Mouse (Mus musculus) left cerebral cortex, postnatal 4 days (tissue): Measurements from ENCODE around the gene Dnajc24. TPM values are rescaled to one million over a fixed set of nuclear protein-coding genes. Genes with fewer than 3 reads are reported as not detected.

Experiments
- microRNA-seq: library from miRNA; unstranded; fragments of <30 nt; microRNA quantifications from one replicate; pipeline ENCODE4 v1.2.0, GENCODE M21; 2022
- total RNA-seq, 2 experiments: library from RNA; stranded (reverse); gene quantifications; 2 replicates each; pipeline ENCODE4 v1.2.3; 2021

Dnajc24 gene
- total RNA-seq, 2 experiments from 2014 or later: 23.3 to 27.1 TPM

Small RNAs within 50 kb of the gene (microRNA-seq; reads per million reads assigned to microRNA genes)
- gene Gm22002: not detected

Other genes starting within 250 kb of the Dnajc24 start
- 10 to 100 TPM; 24.0 to 30.5 TPM for gene Elp4, start 99.0 kb downstream of the Dnajc24 start, total RNA-seq
- gene Immp1l, start 98.9 kb downstream of the Dnajc24 start, total RNA-seq: 10 to 100 TPM; 30.1 to 31.9 TPM